In genomic region chr2:101754939-101755555, GRCm38 (mm10) we compare ENCODE assay signal across 9 mouse cellular contexts.
DNase-seq lines count a peak whose midpoint lies in the region; ATAC-seq lines count a peak whose summit lies in the region.
"Had no signal": no experiment of that assay in that cellular context is flagged by ENCODE, and none has a peak within 500 bp of the region (broad histone marks: within the 10 kb centered on the region; RNA-seq: fewer than 3 reads in every experiment).

No protein-coding gene starts in this region.

- peaks cover 13% of the 10 kb centered on the region for H3K4me1 ChIP-seq in intestine, embryonic 14.5 days (replicated peaks; ENCODE audit: control insufficient read depth, insufficient read depth, low read length)
- 0 out of 2 replicates have a peak, but pooled peaks cover 3% of the 10 kb centered on the region for H3K4me1 ChIP-seq in intestine, embryonic 16.5 days (ENCODE audit: control insufficient read depth, insufficient read depth, low read length)
- H3K4me1 ChIP-seq in embryonic facial prominence, embryonic 13.5 days: peaks cover 64% of the 10 kb centered on the region
- H3K4me1 ChIP-seq in limb, embryonic 10.5 days: peaks cover 50% of the 10 kb centered on the region
- no peaks in the 10 kb centered on the region for H3K4me1 ChIP-seq in stomach, embryonic 14.5 days (ENCODE audit: control insufficient read depth, insufficient read depth, low read length)

- H3K4me3 ChIP-seq in intestine, embryonic 14.5 days (ENCODE audit: low read depth, low read length): no peak overlapping the region
- H3K4me3 ChIP-seq in intestine, embryonic 16.5 days (ENCODE audit: low read length): no peak overlapping the region
- H3K4me3 ChIP-seq in embryonic facial prominence, embryonic 13.5 days: 0 out of 2 replicates have a peak overlapping the region, but pooled peaks have one; percentile 4
- peak overlapping the region; percentile 29 for H3K4me3 ChIP-seq in limb, embryonic 10.5 days
- no peak overlapping the region for H3K4me3 ChIP-seq in stomach, embryonic 14.5 days (ENCODE audit: low read depth, low read length)

- ATAC-seq in intestine, embryonic 14.5 days (replicated peaks; ENCODE audit: low FRiP score, low TSS enrichment, low read depth): 0 out of 2 replicates have a peak, but pooled peaks have one; percentile 26
- no peak for ATAC-seq in intestine, embryonic 16.5 days
- ATAC-seq in embryonic facial prominence, embryonic 13.5 days (ENCODE audit: insufficient number of reproducible peaks, insufficient read depth, low FRiP score, low TSS enrichment, low read depth): no peak
- 0 out of 2 replicates have a peak, but pooled peaks have one; percentile 26 for ATAC-seq in stomach, embryonic 14.5 days (ENCODE audit: insufficient number of reproducible peaks, insufficient read depth, low FRiP score, low read depth)
- no peak for ATAC-seq in erythroblast, adult 5-6 weeks (replicated peaks; ENCODE audit: low FRiP score, poor library complexity, severe bottlenecking)

- H3K9me3 ChIP-seq in intestine, embryonic 14.5 days (ENCODE audit: control insufficient read depth, low read length): no peaks in the 10 kb centered on the region
- H3K9me3 ChIP-seq in intestine, embryonic 16.5 days (ENCODE audit: control insufficient read depth, low read length): no peaks in the 10 kb centered on the region
- no peaks in the 10 kb centered on the region for H3K9me3 ChIP-seq in embryonic facial prominence, embryonic 13.5 days
- no peaks in the 10 kb centered on the region for H3K9me3 ChIP-seq in limb, embryonic 10.5 days (replicated peaks)
- no peaks in the 10 kb centered on the region for H3K9me3 ChIP-seq in stomach, embryonic 14.5 days (ENCODE audit: control insufficient read depth, low read depth, low read length)

- DNase-seq in intestine, embryonic 14.5 days (ENCODE audit: low spot score): no peak
- DNase-seq in limb, embryonic 10.5 days (ENCODE audit: low spot score): peak; percentile 35
- DNase-seq in adrenal gland, postnatal 25 days: no peak
- DNase-seq in lung, adult 18-20 months: no peak
- DNase-seq: right cerebral cortex, postnatal 4 days had no signal

- WGBS in intestine, embryonic 14.5 days: 10% methylated on average over 11 of the region's 11 CpGs
- WGBS in intestine, embryonic 16.5 days: 8% methylated on average over 11 of the region's 11 CpGs
- 4% methylated on average over 11 of the region's 11 CpGs for WGBS in embryonic facial prominence, embryonic 13.5 days
- WGBS in limb, embryonic 10.5 days: 7% methylated on average over 11 of the region's 11 CpGs
- 8% methylated on average over 11 of the region's 11 CpGs for WGBS in stomach, embryonic 14.5 days

- no peak overlapping the region for H3K9ac ChIP-seq in intestine, embryonic 14.5 days (ENCODE audit: low read length)
- H3K9ac ChIP-seq in intestine, embryonic 16.5 days (ENCODE audit: low read depth, low read length): no peak overlapping the region
- H3K9ac ChIP-seq in embryonic facial prominence, embryonic 13.5 days: peak overlapping the region; percentile 52
- H3K9ac ChIP-seq in stomach, embryonic 14.5 days (replicated peaks; ENCODE audit: low read depth, low read length): no peak overlapping the region; the same call in 1 of the 2 replicates

- H3K4me2 ChIP-seq in intestine, embryonic 14.5 days (ENCODE audit: low read length): peak overlapping the region; percentile 36
- no peak overlapping the region for H3K4me2 ChIP-seq in intestine, embryonic 16.5 days (ENCODE audit: low read depth, low read length)
- peak overlapping the region; percentile 49 for H3K4me2 ChIP-seq in embryonic facial prominence, embryonic 13.5 days
- H3K4me2 ChIP-seq in stomach, embryonic 14.5 days (replicated peaks; ENCODE audit: low read depth, low read length): peak overlapping the region; percentile 8; the same call in 1 of the 2 replicates

- H3K27me3 ChIP-seq in intestine, embryonic 14.5 days (replicated peaks; ENCODE audit: control insufficient read depth, insufficient read depth, low read length): no peaks in the 10 kb centered on the region
- H3K27me3 ChIP-seq in intestine, embryonic 16.5 days (replicated peaks; ENCODE audit: control insufficient read depth, insufficient read depth, low read length): no peaks in the 10 kb centered on the region
- H3K27me3 ChIP-seq in embryonic facial prominence, embryonic 13.5 days: no peaks in the 10 kb centered on the region
- no peaks in the 10 kb centered on the region for H3K27me3 ChIP-seq in limb, embryonic 10.5 days (ENCODE audit: low read depth, poor library complexity, severe bottlenecking)
- H3K27me3 ChIP-seq in stomach, embryonic 14.5 days (ENCODE audit: control insufficient read depth, insufficient read depth, low read length): no peaks in the 10 kb centered on the region

- H3K36me3 ChIP-seq in intestine, embryonic 14.5 days (ENCODE audit: control insufficient read depth, insufficient read depth, low read length): no peaks in the 10 kb centered on the region
- H3K36me3 ChIP-seq in intestine, embryonic 16.5 days (ENCODE audit: control insufficient read depth, insufficient read depth, low read length): no peaks in the 10 kb centered on the region
- H3K36me3 ChIP-seq in embryonic facial prominence, embryonic 13.5 days: no peaks in the 10 kb centered on the region
- no peaks in the 10 kb centered on the region for H3K36me3 ChIP-seq in limb, embryonic 10.5 days
- no peaks in the 10 kb centered on the region for H3K36me3 ChIP-seq in stomach, embryonic 14.5 days (ENCODE audit: control insufficient read depth, insufficient read depth, low read length)

- no peak overlapping the region for H3K27ac ChIP-seq in intestine, embryonic 14.5 days (ENCODE audit: low read depth)
- no peak overlapping the region for H3K27ac ChIP-seq in intestine, embryonic 16.5 days (ENCODE audit: low read length)
- peak overlapping the region; percentile 74 for H3K27ac ChIP-seq in embryonic facial prominence, embryonic 13.5 days
- peak overlapping the region; percentile 75 for H3K27ac ChIP-seq in limb, embryonic 10.5 days
- no peak overlapping the region for H3K27ac ChIP-seq in stomach, embryonic 14.5 days (ENCODE audit: low read length)

Comparison
In these comparisons a context has a peak if more than half of its experiments do, and no peak if none do; other contexts are left out.
1. ATAC-seq: peak in intestine, embryonic 14.5 days (single experiment) and stomach, embryonic 14.5 days (single experiment); none in intestine, embryonic 16.5 days (single experiment), embryonic facial prominence, embryonic 13.5 days (single experiment) and erythroblast, adult 5-6 weeks (single experiment).
2. H3K27ac ChIP-seq: peak in embryonic facial prominence, embryonic 13.5 days (single experiment) and limb, embryonic 10.5 days (single experiment); none in intestine, embryonic 14.5 days (single experiment), intestine, embryonic 16.5 days (single experiment) and stomach, embryonic 14.5 days (single experiment).
3. H3K4me3 ChIP-seq: peak in embryonic facial prominence, embryonic 13.5 days (single experiment) and limb, embryonic 10.5 days (single experiment); none in intestine, embryonic 14.5 days (single experiment), intestine, embryonic 16.5 days (single experiment) and stomach, embryonic 14.5 days (single experiment).